Mouse (Mus musculus): ENCODE results near the gene Cirbp.

GRCm38 (mm10) chr10:80220676-80221075 lies 54.9 kb downstream of the Cirbp start:
- TF ChIP-seq CTCF (IDR thresholded peaks at IDR 0.05; ENCODE audit: control insufficient read depth, insufficient read depth, insufficient replicate concordance, low read depth, low read length) = no peak
- no peak for TF ChIP-seq POLR2A (IDR thresholded peaks at IDR 0.05; ENCODE audit: control insufficient read depth, low read depth, low read length)

Data from testis, adult 2 months (tissue).